Mouse (Mus musculus): ENCODE results near the gene Nr2f6. TPM values are rescaled to one million over a fixed set of nuclear protein-coding genes. Genes with fewer than 3 reads are reported as not detected.

Nr2f6 gene
- total and polyA plus RNA-seq, 3 experiments, result 8.6 to 36.0 (median 9.7) TPM

DNA sequence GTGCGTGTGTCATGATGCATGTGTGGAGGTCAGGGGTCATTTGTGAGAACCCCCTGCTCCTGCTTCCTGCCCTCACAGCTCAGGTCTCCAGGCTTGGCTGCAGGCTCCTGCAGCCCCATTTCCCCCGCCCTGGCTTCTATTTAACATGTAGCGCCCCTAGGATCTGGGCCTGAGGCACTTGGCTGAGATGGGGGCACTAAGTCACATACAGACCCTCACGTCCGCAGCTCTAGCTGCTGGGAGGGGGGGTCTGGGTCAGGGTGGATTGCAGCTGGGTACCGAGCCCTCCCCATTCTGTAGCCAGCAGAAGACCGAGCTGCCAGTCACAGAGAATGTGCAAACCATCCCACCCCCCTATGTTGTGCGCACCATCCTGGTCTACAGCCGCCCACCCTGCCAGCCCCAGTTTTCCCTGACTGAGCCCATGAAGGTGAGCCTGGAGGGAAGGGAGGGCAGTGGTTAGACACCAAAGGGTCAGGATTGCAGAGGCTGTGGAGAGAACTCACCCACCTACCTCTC lies 20.7 kb upstream of the Nr2f6 start:
- Histone ChIP-seq H3K4me1 (ENCODE audit: insufficient read depth, low read depth, low read length) (peaks cover 72% of the 10 kb centered on the region), H3K36me3 (replicated peaks) (peaks cover 75% of the 10 kb centered on the region), H3K27me3 (ENCODE audit: insufficient read depth, low read length) (no peaks in the 10 kb centered on the region), H3K4me3 (ENCODE audit: low read depth, low read length) (no peak overlapping the region), H3K9me3 (replicated peaks) (no peaks in the 10 kb centered on the region)
- DNase-seq (ENCODE audit: low spot score) (no peak), ATAC-seq (ENCODE audit: extremely low read depth, insufficient number of reproducible peaks, low FRiP score, poor library complexity, severe bottlenecking) (no peak)
- TF ChIP-seq TAL1 (conservative IDR thresholded peaks at IDR 0.05; ENCODE audit: low read depth, low read length), result no peak
- no peak for TF ChIP-seq CTCF (IDR thresholded peaks at IDR 0.05; ENCODE audit: low read depth, low read length)
- TF ChIP-seq GATA2 (IDR thresholded peaks at IDR 0.05; ENCODE audit: borderline replicate concordance, low read depth, low read length), result no peak
- no peak for TF ChIP-seq GATA1 (IDR thresholded peaks at IDR 0.05; ENCODE audit: borderline replicate concordance, low read length)

DNA sequence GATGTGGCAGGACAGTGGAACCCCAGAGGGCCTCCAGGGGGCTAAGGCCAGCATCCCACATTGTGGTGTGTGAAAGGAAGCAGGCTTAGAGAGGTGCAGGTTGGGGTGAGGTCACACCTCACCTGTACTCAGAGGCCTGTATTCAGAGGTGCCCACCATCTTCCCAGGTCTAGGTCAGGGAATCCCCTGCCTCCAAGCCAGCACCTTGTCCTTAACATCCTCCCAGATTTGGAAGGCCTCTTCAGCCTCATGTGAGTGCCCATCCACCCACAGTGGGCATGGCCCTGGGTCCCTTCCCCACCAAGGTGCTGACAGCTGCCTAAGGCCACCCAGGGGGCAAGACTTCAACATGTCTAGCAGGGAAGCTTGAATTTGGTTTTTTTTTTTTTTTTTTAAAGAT lies 19.7 kb upstream of the Nr2f6 start:
- Histone ChIP-seq H3K27me3 (ENCODE audit: insufficient read depth, low read length) (no peaks in the 10 kb centered on the region), H3K4me3 (ENCODE audit: low read depth, low read length) (no peak overlapping the region), H3K4me1 (ENCODE audit: insufficient read depth, low read depth, low read length) (peaks cover 66% of the 10 kb centered on the region), H3K9me3 (replicated peaks) (no peaks in the 10 kb centered on the region), H3K36me3 (replicated peaks) (peaks cover 65% of the 10 kb centered on the region)
- DNase-seq (ENCODE audit: low spot score) (no peak), ATAC-seq (ENCODE audit: extremely low read depth, insufficient number of reproducible peaks, low FRiP score, poor library complexity, severe bottlenecking) (no peak)
- no peak for TF ChIP-seq GATA1 (IDR thresholded peaks at IDR 0.05; ENCODE audit: borderline replicate concordance, low read length)
- no peak for TF ChIP-seq TAL1 (conservative IDR thresholded peaks at IDR 0.05; ENCODE audit: low read depth, low read length)
- TF ChIP-seq POLR2AphosphoS5 (IDR thresholded peaks at IDR 0.05; ENCODE audit: insufficient replicate concordance, low read depth, low read length), result no peak
- no peak for TF ChIP-seq GATA2 (IDR thresholded peaks at IDR 0.05; ENCODE audit: borderline replicate concordance, low read depth, low read length)
- TF ChIP-seq CTCF (IDR thresholded peaks at IDR 0.05; ENCODE audit: low read depth, low read length), result no peak

DNA sequence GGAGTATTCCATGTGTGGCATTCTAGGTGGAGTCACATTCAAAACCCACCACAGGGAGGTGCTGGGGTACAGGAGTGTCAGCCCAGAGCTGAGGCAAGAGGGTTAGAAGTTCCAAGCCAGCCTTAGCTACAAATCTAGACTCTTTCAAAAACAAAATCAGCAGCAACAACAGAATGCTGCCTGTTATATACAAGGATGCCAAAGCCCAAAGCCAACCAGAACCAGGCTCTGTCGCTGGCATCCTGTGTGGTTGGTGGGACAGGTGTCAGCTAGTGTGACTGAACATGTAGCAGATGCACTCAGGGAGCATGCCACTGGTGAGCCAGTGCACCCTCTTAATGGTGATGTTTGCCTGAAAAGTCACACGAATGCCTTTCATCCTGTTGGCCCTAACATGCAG lies 19.1 kb upstream of the Nr2f6 start:
- ATAC-seq (ENCODE audit: extremely low read depth, insufficient number of reproducible peaks, low FRiP score, poor library complexity, severe bottlenecking) (no peak), DNase-seq (ENCODE audit: low spot score) (no peak)
- no peaks in the 10 kb centered on the region for H3K27me3 ChIP-seq (ENCODE audit: insufficient read depth, low read length)
- H3K4me1 ChIP-seq (ENCODE audit: insufficient read depth, low read depth, low read length), result peaks cover 66% of the 10 kb centered on the region
- no peak overlapping the region for H3K4me3 ChIP-seq (ENCODE audit: low read depth, low read length)
- peaks cover 65% of the 10 kb centered on the region for H3K36me3 ChIP-seq (replicated peaks)
- TF ChIP-seq GATA1 (IDR thresholded peaks at IDR 0.05; ENCODE audit: borderline replicate concordance, low read length) (no peak), POLR2AphosphoS5 (IDR thresholded peaks at IDR 0.05; ENCODE audit: insufficient replicate concordance, low read depth, low read length) (no peak), CTCF (IDR thresholded peaks at IDR 0.05; ENCODE audit: low read depth, low read length) (no peak), GATA2 (IDR thresholded peaks at IDR 0.05; ENCODE audit: borderline replicate concordance, low read depth, low read length) (no peak), TAL1 (conservative IDR thresholded peaks at IDR 0.05; ENCODE audit: low read depth, low read length) (no peak)
- H3K9me3 ChIP-seq (replicated peaks), result no peaks in the 10 kb centered on the region

DNA sequence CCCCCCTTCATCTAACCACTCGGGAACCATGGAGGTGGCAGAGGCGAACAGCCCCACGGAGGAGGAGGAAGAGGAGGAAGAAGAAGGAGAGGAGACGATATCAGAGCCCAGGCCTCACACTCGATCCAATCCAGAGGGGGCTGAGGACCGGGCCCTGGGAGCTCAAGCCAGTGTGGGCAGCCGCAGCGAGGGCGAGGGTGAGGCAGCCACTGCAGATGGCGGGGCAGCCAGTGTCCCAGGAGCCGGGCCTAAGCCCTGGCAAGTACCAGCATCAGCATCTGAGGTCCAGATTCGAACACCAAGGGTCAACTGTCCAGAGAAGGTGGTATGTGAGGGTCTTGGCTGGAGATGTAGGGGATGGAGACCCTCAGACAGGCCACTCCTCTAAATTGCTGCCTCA lies 15.9 kb upstream of the Nr2f6 start:
- DNase-seq (ENCODE audit: low spot score) (no peak), ATAC-seq (ENCODE audit: extremely low read depth, insufficient number of reproducible peaks, low FRiP score, poor library complexity, severe bottlenecking) (no peak)
- TF ChIP-seq GATA2 (IDR thresholded peaks at IDR 0.05; ENCODE audit: borderline replicate concordance, low read depth, low read length) (no peak), POLR2AphosphoS5 (IDR thresholded peaks at IDR 0.05; ENCODE audit: insufficient replicate concordance, low read depth, low read length) (no peak), TAL1 (conservative IDR thresholded peaks at IDR 0.05; ENCODE audit: low read depth, low read length) (no peak), CTCF (IDR thresholded peaks at IDR 0.05; ENCODE audit: low read depth, low read length) (no peak), GATA1 (IDR thresholded peaks at IDR 0.05; ENCODE audit: borderline replicate concordance, low read length) (no peak)
- no peaks in the 10 kb centered on the region for H3K9me3 ChIP-seq (replicated peaks)
- no peaks in the 10 kb centered on the region; the same call in 1 of the 2 replicates for H3K27me3 ChIP-seq (ENCODE audit: insufficient read depth, low read length)
- peak overlapping the region; percentile 78 for H3K4me3 ChIP-seq (ENCODE audit: low read depth, low read length)
- peaks cover 61% of the 10 kb centered on the region for H3K4me1 ChIP-seq (ENCODE audit: insufficient read depth, low read depth, low read length)
- peaks cover 43% of the 10 kb centered on the region for H3K36me3 ChIP-seq (replicated peaks)

DNA sequence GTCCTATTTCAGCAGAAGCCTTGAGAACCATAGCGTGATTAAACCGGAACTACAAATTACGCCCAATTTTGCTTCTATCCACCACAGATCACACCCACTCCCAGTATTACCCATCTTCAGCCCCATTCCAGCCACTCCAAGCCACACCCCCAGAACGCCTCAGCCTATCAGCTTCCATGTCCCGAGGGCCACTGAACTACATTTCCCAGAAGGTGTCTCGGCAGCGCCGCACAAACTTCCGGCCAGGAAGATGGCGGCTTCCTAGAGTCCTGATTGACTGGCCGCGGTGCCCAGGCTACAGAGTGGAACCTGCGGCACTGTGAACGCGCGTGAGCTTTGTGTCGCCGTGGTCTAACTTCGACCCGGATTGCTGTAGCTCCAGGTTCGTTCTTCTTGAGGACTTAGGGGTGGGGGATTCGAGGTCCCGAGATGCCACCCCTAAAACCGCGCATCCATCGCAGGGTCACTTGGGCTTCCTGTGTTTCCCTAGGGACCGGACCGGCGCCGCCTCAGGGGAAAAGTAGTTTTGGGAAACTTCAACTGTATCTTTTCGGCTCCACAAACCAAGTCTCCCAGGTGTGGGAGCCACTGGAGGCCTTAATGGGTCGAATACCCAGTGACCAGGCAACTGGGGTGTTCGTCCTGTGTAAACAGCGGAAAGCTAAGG lies 15.0 kb upstream of the Nr2f6 start, which contains the start of gene Babam1:
TSS of gene Babam1 (plus strand) at position 223 of the 667 bp plus-strand sequence.
- H3K27me3 ChIP-seq (ENCODE audit: insufficient read depth, low read length), result no peaks in the 10 kb centered on the region; the same call in 1 of the 2 replicates
- ATAC-seq (ENCODE audit: extremely low read depth, insufficient number of reproducible peaks, low FRiP score, poor library complexity, severe bottlenecking), result peak; percentile 98
- H3K36me3 ChIP-seq (replicated peaks), result peaks cover 36% of the 10 kb centered on the region
- H3K4me1 ChIP-seq (ENCODE audit: insufficient read depth, low read depth, low read length), result peaks cover 62% of the 10 kb centered on the region
- DNase-seq (ENCODE audit: low spot score), result peak; percentile 97
- TF ChIP-seq GATA2 (IDR thresholded peaks at IDR 0.05; ENCODE audit: borderline replicate concordance, low read depth, low read length) (no peak), CTCF (IDR thresholded peaks at IDR 0.05; ENCODE audit: low read depth, low read length) (no peak), GATA1 (IDR thresholded peaks at IDR 0.05; ENCODE audit: borderline replicate concordance, low read length) (no peak), TAL1 (conservative IDR thresholded peaks at IDR 0.05; ENCODE audit: low read depth, low read length) (no peak), POLR2AphosphoS5 (IDR thresholded peaks at IDR 0.05; ENCODE audit: insufficient replicate concordance, low read depth, low read length) (no peak)
- peak within 1 kb of the TSS; percentile 78 for H3K4me3 ChIP-seq (ENCODE audit: low read depth, low read length)
- H3K9me3 ChIP-seq (replicated peaks), result no peaks in the 10 kb centered on the region

DNA sequence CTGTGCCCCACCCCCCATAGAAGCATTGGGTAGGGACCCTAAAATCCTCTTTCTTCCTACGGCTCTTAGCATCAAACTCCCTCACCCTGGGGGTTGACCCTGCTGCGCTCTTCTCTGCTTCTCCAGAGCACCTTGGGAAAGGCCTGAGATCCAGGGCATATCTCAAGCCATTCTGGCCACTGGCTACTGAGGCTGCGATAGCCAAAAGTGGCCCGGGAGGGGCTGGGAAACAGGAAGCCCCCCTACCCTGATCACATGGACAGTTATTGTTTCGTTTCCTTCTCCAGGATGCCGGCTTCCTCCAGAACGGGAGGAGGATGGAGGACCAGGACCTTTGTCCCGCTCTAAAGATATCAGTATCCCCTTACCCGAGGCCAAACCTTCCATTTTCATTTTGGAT lies 13.9 kb upstream of the Nr2f6 start, which contains the start of gene Ushbp1:
TSS of gene Ushbp1 (minus strand) at position 174 of the 400 bp plus-strand sequence.
- no peak for TF ChIP-seq CTCF (IDR thresholded peaks at IDR 0.05; ENCODE audit: low read depth, low read length)
- TF ChIP-seq GATA2 (IDR thresholded peaks at IDR 0.05; ENCODE audit: borderline replicate concordance, low read depth, low read length), result no peak
- no peak for TF ChIP-seq TAL1 (conservative IDR thresholded peaks at IDR 0.05; ENCODE audit: low read depth, low read length)
- TF ChIP-seq POLR2AphosphoS5 (IDR thresholded peaks at IDR 0.05; ENCODE audit: insufficient replicate concordance, low read depth, low read length), result no peak
- TF ChIP-seq GATA1 (IDR thresholded peaks at IDR 0.05; ENCODE audit: borderline replicate concordance, low read length), result no peak
- DNase-seq (ENCODE audit: low spot score) (no peak), ATAC-seq (ENCODE audit: extremely low read depth, insufficient number of reproducible peaks, low FRiP score, poor library complexity, severe bottlenecking) (no peak)
- H3K4me1 ChIP-seq (ENCODE audit: insufficient read depth, low read depth, low read length), result peaks cover 56% of the 10 kb centered on the region
- peaks cover 26% of the 10 kb centered on the region for H3K36me3 ChIP-seq (replicated peaks)
- peaks cover 4% of the 10 kb centered on the region for H3K27me3 ChIP-seq (ENCODE audit: insufficient read depth, low read length)
- H3K9me3 ChIP-seq (replicated peaks), result no peaks in the 10 kb centered on the region
- H3K4me3 ChIP-seq (ENCODE audit: low read depth, low read length), result peak within 1 kb of the TSS; percentile 78
